Mouse (Mus musculus) Muller cell, postnatal 12 days (primary cell): ENCODE data around the gene Sin3b.

Experiments
- DNase-seq: peaks from one replicate; pipeline ENCODE4 v3.0.0-alpha.2; 2015; ENCODE audit errors: inconsistent ontology term

Gene Sin3b

DNA sequence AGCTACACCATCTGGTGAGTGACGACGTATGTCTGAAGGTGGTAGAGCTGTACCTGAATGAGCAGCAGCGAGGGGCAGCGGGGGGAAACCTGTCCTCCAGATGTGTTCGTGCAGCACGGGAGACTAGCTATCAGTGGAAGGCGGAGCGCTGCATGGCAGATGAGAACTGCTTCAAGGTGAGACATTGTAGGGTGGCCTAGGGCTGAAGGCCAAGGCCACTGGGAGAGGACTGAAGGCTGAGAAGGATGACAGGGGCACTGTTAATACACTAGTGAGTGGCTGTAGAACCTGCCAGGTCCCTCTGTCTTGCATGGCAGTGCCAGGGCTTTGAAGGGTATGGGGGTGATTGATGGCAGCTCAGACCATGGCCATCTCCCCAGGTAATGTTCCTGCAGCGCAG, 30.1 kb downstream of the Sin3b start:
- no peak for DNase-seq

- no peak for DNase-seq
Observed at GRCm38 (mm10) chr8:72753781-72754180, 30.7 kb downstream of the Sin3b start.

DNA sequence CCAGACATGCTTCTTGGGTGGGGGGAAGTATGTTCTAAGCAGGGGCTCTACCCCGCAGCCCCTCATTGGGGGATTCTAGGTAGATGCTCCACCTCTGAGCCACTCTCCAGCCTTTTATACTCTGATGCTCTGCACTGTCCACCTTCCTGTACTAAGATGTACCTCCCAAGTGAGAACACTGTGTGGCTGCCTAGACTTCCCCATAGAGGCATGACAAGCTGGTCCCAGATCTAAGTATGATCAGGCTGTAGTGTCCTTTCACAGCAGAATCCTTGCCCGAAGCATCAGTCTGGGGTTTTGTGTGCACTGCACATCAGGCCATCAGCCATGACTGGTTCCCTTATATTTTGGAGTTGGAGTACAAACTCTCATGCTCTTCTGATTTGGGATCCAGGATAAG, 32.9 kb downstream of the Sin3b start:
- no peak for DNase-seq

DNA sequence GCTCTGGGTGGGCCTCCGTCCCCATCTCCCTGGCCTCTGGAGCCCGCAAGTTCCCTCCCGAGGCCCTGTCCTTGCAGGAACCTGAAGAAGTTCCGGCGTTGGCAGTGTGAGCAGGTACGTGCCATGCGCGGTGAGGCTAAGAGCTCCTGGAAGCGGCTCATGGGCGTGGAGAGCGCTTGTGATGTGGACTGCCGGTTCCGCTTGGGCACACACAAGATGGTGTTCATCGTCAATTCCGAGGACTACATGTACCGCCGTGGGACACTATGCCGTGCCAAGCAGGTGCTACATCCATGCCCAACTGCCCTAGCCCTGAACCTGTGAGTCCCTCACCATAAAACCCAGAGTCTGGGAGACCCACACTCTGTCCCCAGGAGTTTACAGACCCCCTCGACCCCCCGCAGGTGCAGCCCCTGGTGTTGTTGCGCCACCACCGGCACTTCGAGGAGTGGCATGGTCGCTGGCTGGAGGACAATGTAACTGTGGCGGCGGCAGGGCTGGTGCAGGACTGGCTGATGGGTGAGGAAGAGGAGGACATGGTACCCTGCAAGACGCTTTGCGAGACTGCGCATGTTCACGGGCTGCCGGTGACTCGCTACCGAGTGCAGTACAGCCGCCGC, 33.8 kb downstream of the Sin3b start:
- DNase-seq: no peak

- no peak for DNase-seq
Observed at GRCm38 (mm10) chr8:72757426-72758195, 34.5 kb downstream of the Sin3b start.

GRCm38 (mm10) chr8:72758310-72758709, 35.2 kb downstream of the Sin3b start:
- no peak for DNase-seq

DNA sequence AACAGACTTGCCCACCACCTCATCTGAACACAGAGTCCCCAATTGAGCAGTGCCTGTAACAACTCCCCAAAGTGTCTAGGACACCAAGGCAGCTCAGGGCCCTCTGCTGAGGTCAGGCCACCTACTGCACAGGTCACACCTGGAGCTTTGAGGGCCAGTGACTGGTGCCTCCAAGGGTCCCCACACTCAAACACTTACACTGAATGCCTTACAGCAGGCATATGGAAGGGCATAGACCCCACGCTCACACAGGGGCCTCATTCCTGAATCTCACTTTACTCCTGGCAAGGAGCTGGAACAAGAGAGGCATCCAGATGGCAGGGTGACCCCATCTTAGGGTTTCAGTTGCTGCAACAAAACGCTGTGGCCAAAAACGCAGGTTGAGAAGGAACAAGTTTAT, 37.1 kb downstream of the Sin3b start:
- DNase-seq: no peak

GRCm38 (mm10) chr8:72761322-72762051, 38.4 kb downstream of the Sin3b start, which contains the start of gene F2rl3:
Gene F2rl3, plus strand, starts transcription at chr8:72761880.
- DNase-seq: no peak

DNA sequence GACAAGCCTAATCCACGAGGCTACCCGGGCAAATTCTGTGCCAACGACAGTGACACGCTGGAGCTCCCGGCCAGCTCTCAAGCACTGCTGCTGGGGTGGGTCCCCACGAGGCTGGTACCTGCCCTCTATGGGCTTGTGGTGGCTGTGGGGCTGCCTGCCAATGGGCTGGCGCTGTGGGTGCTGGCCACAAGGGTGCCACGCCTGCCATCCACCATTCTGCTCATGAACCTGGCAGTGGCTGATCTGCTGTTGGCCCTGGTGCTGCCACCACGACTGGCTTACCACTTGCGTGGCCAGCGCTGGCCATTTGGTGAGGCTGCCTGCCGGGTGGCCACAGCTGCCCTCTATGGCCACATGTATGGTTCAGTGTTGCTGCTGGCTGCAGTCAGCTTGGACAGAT, 39.2 kb downstream of the Sin3b start:
- DNase-seq: no peak

- DNase-seq: no peak
Observed at GRCm38 (mm10) chr8:72765696-72766095, 42.6 kb downstream of the Sin3b start.

GRCm38 (mm10) chr8:72766777-72767176, 43.7 kb downstream of the Sin3b start:
- DNase-seq: no peak

DNA sequence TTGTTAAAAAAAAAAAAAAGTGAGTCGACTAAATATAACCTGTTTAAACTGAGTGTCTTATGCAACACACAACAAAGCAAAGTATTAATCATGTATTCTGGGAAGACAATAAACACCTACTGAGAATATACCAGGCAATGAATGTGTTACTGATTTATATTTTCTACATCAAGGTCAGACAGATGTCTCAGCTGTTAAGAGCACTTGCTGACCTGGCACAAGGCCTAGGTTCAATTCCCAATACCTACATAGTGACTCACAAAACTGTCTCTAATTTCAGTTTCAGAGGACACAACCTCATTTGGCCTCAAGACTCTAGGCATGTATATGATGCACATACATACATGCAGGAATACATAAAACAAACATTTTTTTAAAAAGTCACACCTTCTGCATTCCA, 54.7 kb downstream of the Sin3b start:
- DNase-seq: no peak

GRCm38 (mm10) chr8:72780644-72781043, 57.6 kb downstream of the Sin3b start:
- DNase-seq: no peak

DNA sequence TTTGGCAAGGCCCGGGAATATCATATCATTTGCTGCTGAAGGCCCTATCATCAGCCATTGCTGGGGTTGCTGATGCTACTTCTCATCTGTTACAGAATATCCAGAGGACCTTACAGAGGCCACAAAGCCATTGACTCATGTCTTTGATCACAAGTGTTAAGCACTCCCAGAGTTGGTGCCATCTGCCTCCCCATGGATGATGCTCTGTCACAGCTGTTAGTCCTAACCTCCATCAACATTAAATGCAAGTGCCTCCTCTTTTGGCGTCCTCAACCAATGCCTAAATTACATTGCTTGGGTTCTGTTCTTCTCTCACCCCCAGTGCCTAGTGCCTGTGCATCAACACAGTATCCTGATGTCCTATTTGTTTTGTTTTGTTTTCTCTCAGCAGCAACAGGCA, 78.5 kb downstream of the Sin3b start:
- no peak for DNase-seq
